Mouse (Mus musculus) spleen, postnatal 4 days (tissue): ENCODE results near the gene Fermt2.
"Not testable (repeated sequence)": the region's sequence is repeated elsewhere in the genome, so short reads cannot be mapped to it uniquely, and the experiment has no call there.

Source experiments
- DNase-seq, 2 experiments: peaks; one replicate each; pipeline ENCODE4 v3.0.0; 2022; ENCODE audit warnings: low spot score in 2 of 2

Gene Fermt2

DNA sequence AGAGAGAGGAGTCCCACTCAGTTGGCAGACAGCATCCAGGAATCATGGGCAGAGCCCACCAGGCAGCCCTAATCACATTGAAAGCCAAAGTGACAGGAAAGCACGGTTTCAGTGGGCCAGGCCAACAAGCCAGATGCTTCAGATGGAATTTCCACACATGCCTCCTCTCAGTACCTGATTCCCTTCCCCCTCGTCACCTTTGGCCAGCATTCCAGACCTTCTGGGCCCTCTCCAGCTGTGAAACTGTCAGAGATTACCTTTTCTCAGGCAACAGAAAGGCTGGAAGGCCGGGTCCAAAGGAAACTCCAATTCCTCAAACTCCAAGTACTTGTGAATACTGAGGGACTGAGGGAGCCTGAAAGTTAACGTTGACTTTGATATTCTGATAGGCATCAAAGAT is 19.1 kb downstream of the Fermt2 start:
- DNase-seq: no peak

GRCm38 (mm10) chr14:45507923-45508322 is 22.0 kb downstream of the Fermt2 start:
- DNase-seq: no peak

DNA sequence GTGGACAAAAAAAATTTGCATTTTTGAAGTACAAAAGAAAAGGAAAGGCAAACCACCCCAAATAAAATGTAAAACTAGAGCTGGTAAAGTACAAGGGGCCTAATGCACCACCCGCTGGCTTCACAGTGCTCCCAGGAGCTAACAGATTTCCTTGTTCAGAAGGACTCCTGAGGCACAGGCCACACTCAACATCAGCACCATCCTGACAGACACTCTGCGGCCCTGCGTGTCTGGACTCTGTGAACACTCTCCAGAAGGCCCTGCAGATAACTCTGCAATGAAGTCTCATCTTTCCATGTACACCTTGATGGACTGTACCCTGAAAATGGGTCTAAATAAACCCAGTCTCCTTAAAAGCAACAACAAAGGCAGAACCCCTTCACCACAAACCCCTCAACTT is 22.5 kb downstream of the Fermt2 start:
- DNase-seq: no peak

DNA sequence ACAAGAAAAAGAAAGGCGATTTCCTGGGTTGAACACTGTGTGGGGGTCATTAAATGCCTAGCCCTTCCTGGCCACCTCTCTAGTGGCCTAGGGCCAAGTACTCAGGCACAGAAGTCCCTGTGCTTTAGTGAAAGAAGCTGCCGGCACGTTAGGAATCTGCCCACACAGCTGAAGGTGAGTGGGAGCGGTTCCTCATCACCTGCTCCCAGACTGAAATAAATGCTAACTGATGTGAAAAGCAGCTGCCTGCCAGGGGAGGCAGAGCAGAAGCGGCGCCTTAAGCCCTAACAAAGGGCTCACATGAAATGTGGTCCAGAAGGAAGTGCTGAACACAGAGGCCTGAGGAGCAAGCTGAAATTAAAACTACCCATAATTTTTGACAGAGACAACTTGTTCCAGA is 22.9 kb downstream of the Fermt2 start:
- no peak for DNase-seq

- DNase-seq: no peak
These were observed 23.8 kb downstream of the Fermt2 start for GRCm38 (mm10) chr14:45506165-45506564.

DNA sequence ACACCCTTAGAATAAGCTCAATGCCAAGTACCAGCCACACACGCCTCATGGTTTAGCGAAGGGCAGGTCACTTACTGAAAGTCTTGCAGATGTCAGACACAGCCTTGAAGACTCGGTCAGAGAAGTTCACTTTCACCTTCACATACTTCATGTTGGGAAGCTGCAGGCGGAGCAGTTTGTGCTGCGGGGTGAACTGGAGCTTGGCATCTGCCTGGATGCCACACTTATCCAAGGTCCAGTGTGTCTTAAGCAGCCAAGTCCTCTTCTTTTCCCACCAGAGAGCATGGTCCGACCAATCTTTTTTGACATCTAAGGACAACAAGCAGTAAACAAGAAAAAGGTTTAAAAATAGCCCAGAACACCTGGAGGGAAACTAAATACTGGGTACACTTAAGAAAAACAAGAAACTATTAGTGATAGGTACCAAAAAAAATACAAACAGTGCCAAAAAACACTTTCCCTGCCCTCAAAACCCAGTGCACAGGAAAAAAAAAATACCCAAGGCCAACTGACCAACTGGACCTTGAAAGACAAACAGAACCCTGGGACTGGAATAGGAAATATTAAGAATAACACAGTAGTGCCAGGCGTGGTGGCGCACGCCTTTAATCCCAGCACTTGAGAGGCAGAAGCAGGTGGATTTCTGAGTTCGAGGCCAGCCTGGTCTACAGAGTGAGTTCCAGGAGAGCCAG is 25.4 kb downstream of the Fermt2 start:
- no peak for DNase-seq

- DNase-seq: no peak
These were observed 26.0 kb downstream of the Fermt2 start for GRCm38 (mm10) chr14:45503934-45504333.

DNA sequence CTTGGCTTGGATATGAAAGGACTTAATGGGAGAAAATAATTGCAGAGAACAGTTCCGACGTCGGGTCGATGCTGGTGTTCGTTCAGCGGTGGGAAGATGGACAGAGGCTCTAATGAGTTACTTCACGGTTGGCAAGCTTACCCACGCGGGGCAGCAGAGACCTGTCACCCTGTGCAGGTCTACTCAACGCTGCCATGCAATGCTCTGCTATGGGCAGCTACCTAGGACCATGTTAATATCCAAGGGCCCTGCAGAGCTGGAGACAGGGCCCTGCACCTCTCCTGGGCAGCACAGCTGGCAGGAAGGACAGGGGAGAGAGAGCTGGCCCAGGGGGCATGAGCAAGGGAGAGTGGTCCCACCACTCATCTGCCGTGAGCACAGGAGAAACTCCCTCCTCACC is 29.9 kb downstream of the Fermt2 start:
- no peak for DNase-seq

GRCm38 (mm10) chr14:45497116-45497515 is 32.8 kb downstream of the Fermt2 start:
- DNase-seq: no peak

DNA sequence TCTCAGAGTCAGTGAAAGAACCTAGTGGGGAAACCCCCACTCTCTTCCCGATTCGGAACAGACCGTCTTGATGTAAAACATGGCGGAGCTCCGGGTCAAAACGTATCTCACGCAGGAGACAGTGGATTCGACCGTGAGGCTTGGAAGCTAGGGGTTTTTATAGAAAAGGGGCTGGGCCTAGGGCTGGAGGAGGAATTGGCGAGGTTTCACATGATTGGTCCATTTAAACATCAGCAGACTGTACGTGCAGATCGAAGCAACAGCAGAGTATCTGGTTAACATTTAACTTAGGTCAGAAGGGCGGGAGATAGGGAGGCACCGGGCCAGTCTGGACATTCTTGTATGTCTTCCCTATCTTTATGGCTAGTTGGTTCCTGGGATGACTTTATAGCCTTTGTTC is 34.1 kb downstream of the Fermt2 start:
- DNase-seq: not testable (repeated sequence)

DNA sequence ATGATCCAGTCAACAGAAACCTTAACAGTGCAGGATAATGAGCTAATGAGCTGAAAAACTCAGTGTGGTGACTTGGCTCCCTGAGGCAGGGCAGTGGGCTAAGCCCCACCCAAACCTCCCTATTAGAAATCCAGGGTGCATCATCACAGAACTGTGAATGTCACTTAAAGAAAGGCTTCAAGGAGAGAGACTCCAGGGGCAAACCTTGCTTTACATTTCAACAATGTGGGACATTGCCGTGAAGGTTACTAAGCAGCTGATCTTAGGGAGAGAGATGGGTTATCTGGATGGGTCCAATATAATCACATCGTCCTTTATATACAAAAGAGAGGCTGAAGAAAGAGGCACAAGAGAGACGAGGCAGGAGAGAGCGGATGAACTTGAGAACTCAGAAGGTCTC is 36.0 kb downstream of the Fermt2 start:
- DNase-seq: no peak

DNA sequence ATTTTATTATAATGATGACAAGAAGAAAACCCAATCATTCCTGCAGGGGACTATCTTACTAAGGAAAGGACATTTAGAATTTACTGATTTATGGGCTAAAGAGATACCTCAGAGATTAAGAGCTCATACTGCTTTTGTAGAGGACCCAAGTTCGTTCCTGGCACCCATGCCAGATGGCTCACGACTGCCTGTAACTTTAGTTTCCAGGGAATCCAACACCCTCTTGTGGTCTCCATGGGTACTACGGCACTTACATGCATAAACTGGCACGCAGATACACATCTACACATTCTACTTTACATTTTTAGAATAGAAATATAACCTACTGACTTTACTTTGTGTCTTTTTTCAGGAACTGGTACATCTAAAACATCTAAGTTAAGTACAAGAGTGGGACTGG is 37.2 kb downstream of the Fermt2 start:
- no peak for DNase-seq

GRCm38 (mm10) chr14:45492038-45492437 is 37.9 kb downstream of the Fermt2 start:
- no peak for DNase-seq

DNA sequence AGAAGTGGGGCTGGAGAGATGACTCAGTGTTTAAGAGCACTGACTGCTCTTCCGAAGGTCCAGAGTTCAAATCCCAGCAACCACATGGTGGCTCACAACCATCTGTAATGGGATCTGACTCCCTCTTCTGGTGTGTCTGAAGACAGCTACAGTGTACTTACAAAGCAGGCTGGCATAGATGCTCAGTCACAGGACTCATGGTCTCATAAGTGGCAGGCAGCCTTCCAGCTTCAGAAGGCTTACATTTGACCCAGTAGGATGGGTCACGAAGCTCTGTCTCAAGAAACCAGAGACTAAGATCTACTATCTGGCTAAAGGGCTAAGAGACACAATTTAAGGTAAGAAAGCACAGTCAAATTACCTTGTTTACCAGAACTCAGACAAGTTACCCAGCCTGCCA is 42.7 kb downstream of the Fermt2 start:
- DNase-seq: not testable (repeated sequence)

DNA sequence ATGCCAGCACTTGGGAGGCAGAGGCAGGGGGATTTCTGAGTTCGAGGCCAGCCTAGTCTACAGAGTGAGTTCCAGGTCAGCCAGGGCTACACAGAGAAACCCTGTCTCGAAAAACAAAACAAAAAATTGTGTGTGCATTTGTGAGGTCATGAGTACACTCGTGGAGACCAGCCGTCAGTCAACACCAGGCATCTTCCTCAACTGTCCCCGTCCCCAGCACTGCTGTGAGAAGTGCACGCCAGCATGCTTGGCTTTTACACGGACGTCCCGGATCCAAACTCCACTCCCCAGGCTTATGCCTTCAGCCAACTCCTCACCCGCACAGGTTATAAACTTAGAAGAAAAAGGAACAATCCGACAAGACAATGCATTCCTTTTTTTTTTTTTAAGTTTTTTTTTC is 46.6 kb downstream of the Fermt2 start:
- DNase-seq: not testable (repeated sequence)

- no peak for DNase-seq
These were observed 50.7 kb downstream of the Fermt2 start for GRCm38 (mm10) chr14:45478977-45479806.

GRCm38 (mm10) chr14:45478515-45478914 is 51.4 kb downstream of the Fermt2 start:
- DNase-seq: no peak

DNA sequence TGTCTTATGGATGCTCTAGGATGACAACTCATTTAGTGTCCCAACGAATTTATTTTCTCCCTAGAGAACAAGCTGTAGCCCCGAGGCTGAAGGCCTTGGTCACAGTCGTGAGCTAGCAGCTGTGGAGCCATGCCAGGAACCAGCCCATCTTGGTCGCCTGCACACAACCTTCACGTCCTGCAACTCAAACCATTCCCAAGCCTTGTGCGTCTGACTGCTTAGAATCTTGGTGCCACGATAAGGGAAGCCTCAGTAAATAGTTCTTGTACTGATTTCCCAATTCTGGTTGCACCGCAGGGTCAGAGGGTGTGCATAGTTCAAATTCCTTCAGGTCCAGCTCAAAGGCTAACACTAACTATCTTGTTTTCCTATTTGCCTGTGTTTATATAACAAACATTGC is 52.3 kb downstream of the Fermt2 start:
- no peak for DNase-seq

DNA sequence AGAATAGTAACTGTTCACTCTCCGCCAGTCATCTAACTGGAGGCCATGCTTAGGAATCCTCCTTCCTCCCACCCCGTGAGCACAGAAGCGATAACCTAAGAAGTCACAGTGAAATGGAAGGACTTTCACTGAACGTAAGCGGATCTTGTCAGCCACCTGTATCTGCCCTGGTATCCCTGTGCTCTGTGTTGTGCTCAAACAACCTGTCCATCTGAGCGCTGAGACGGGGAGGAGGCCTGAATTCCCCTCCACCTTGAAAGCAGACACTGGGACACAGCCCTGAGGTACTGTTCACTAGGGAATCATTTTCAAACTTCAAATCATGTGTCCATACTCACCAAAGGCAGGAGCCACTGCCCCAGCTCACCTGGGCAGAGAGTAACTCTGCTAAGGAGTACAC is 52.9 kb downstream of the Fermt2 start:
- DNase-seq: no peak

- no peak for DNase-seq
These were observed 57.4 kb downstream of the Fermt2 start for GRCm38 (mm10) chr14:45472536-45472935.

- no peak for DNase-seq
These were observed 60.5 kb downstream of the Fermt2 start for GRCm38 (mm10) chr14:45469446-45469845.

- not testable (repeated sequence) for DNase-seq
These were observed 63.5 kb downstream of the Fermt2 start for GRCm38 (mm10) chr14:45466371-45466770.
